8 mouse cellular contexts compared by ENCODE assay signal in the genomic region with DNA sequence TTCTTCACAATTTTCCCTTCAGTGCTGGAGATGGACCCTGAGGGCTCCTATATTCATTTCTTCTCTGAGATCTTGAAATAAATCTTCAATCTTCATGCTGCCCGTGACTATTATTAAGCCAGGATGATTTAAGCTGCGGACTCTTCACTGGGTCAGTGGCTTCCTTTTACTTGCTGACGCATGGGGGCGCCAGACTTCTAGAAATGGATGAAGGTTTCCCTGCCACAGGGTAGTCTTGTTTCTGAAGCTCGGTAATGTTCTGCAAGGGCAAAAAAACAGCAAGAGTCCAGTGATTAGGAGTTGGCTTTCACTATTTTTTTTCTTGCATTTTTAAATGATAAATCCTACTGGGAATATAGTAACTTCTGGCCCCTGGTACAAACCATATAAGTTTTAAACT.
DNase-seq lines count a peak whose midpoint lies in the region; ATAC-seq and TF ChIP-seq lines count a peak whose summit lies in the region.

No protein-coding gene starts in this region.

- peaks cover 18% of the 10 kb centered on the region; the same call in 1 of the 2 replicates for H3K36me3 ChIP-seq in heart, postnatal 0 days (replicated peaks; ENCODE audit: control insufficient read depth, insufficient read depth, low read length)

- no peaks in the 10 kb centered on the region for H3K27me3 ChIP-seq in heart, postnatal 0 days (ENCODE audit: control insufficient read depth, insufficient read depth, low read length)

- TF ChIP-seq EP300 in heart, postnatal 0 days (IDR thresholded peaks at IDR 0.05; ENCODE audit: low read depth), result no peak

- no peak overlapping the region for H3K9ac ChIP-seq in heart, postnatal 0 days (replicated peaks; ENCODE audit: low read depth, low read length)

- 11% methylated on average over 5 of the region's 5 CpGs for WGBS in heart, postnatal 0 days

- DNase-seq in B cell, adult 2 months, result peak; percentile 66
- DNase-seq in adipocyte (ENCODE audit: low spot score), result peak; percentile 89
- DNase-seq in heart, postnatal 0 days (ENCODE audit: low spot score), result peak; percentile 89
- DNase-seq in layer of hippocampus, adult 8-10 months (ENCODE audit: low spot score in 2 of 2), result peak; percentile 60 to 81
- peak; percentile 82 for DNase-seq in lung, postnatal 25 days (ENCODE audit: low spot score)
- DNase-seq in right cerebral cortex, postnatal 14 days, result peak; percentile 79
- DNase-seq in yolk sac, embryonic 10.5 days (ENCODE audit: low spot score), result peak; percentile 62

- peak; percentile 96 for TF ChIP-seq CTCF in heart, postnatal 0 days (IDR thresholded peaks at IDR 0.05; ENCODE audit: low read depth)

- peak; percentile 91 for ATAC-seq in common myeloid progenitor, adult 5-6 weeks (replicated peaks; ENCODE audit: low read depth, poor library complexity, severe bottlenecking)
- ATAC-seq in heart, postnatal 0 days (ENCODE audit: insufficient read depth, low read depth), result peak; percentile 49; the same call in 1 of the 2 replicates

- H3K4me1 ChIP-seq in heart, postnatal 0 days (ENCODE audit: control insufficient read depth, insufficient read depth), result no peaks in the 10 kb centered on the region

- no peak overlapping the region for H3K4me2 ChIP-seq in heart, postnatal 0 days (ENCODE audit: low read depth, low read length)

- no peak overlapping the region for H3K27ac ChIP-seq in heart, postnatal 0 days (ENCODE audit: low read depth)

- H3K4me3 ChIP-seq in heart, postnatal 0 days (ENCODE audit: low read depth, low read length), result no peak overlapping the region

- H3K9me3 ChIP-seq in heart, postnatal 0 days (replicated peaks; ENCODE audit: control insufficient read depth, low read length), result no peaks in the 10 kb centered on the region
